Mouse (Mus musculus): ENCODE data around the gene Rab10. TPM values are rescaled to one million over a fixed set of nuclear protein-coding genes. Genes with fewer than 3 reads are reported as not detected.

Gene Rab10
- polyA plus RNA-seq, 1 experiment from 2014 or later = 120 TPM

- ATAC-seq = no peak
- H3K4me1 ChIP-seq (ENCODE audit: control insufficient read depth, insufficient read depth, low read length) = no peaks in the 10 kb centered on the region
- H3K4me2 ChIP-seq (ENCODE audit: low read length) = no peak overlapping the region
- peaks cover 7% of the 10 kb centered on the region for H3K36me3 ChIP-seq (ENCODE audit: control insufficient read depth, insufficient read depth, low read length)
- no peak overlapping the region for H3K4me3 ChIP-seq (ENCODE audit: low read depth, low read length)
- DNase-seq (ENCODE audit: low spot score) = no peak
- no peaks in the 10 kb centered on the region for H3K27me3 ChIP-seq (replicated peaks; ENCODE audit: control insufficient read depth, insufficient read depth, low read length)
- H3K9ac ChIP-seq (ENCODE audit: low read length) = no peak overlapping the region
- peaks cover 6% of the 10 kb centered on the region; the same call in 1 of the 2 replicates for H3K9me3 ChIP-seq (replicated peaks; ENCODE audit: control insufficient read depth, low read length)
- H3K27ac ChIP-seq (ENCODE audit: low read depth, low read length) = no peak overlapping the region
- 94% methylated on average over 1 of the region's 1 CpGs for WGBS
Observed at GRCm38 (mm10) chr12:3285919-3286318, 23.9 kb downstream of the Rab10 start.

DNA sequence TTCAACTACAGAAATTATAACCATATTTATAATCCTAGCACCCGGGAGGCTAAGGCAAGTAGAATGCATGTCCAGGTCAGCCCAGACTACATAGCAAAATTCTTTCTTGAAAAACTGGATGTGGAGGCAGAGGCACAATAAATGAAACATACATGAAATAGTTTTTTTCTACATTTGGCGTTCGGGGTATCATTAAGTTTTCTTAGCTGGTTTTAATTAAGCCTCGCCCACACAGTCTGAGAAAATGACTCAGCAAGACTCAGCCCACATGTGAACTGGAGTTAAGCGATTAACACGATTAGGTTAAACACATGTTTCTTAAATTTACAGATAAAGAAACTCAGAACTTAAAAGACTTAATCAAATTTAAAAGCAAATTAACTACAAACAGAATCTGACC lies 24.4 kb downstream of the Rab10 start:
- Histone ChIP-seq H3K4me1 (ENCODE audit: control insufficient read depth, insufficient read depth, low read length) (no peaks in the 10 kb centered on the region), H3K36me3 (ENCODE audit: control insufficient read depth, insufficient read depth, low read length) (0 out of 2 replicates have a peak, but pooled peaks cover 3% of the 10 kb centered on the region), H3K4me3 (ENCODE audit: low read depth, low read length) (no peak overlapping the region), H3K27ac (ENCODE audit: low read depth, low read length) (no peak overlapping the region), H3K27me3 (replicated peaks; ENCODE audit: control insufficient read depth, insufficient read depth, low read length) (no peaks in the 10 kb centered on the region), H3K9me3 (replicated peaks; ENCODE audit: control insufficient read depth, low read length) (peaks cover 4% of the 10 kb centered on the region; the same call in 1 of the 2 replicates), H3K4me2 (ENCODE audit: low read length) (no peak overlapping the region), H3K9ac (ENCODE audit: low read length) (no peak overlapping the region)
- 95% methylated on average over 6 of the region's 6 CpGs for WGBS
- DNase-seq (ENCODE audit: low spot score) (no peak), ATAC-seq (no peak)

GRCm38 (mm10) chr12:3284463-3284862 lies 25.3 kb downstream of the Rab10 start:
- no peak overlapping the region for H3K4me3 ChIP-seq (ENCODE audit: low read depth, low read length)
- no peak overlapping the region for H3K4me2 ChIP-seq (ENCODE audit: low read length)
- H3K27ac ChIP-seq (ENCODE audit: low read depth, low read length) = no peak overlapping the region
- H3K36me3 ChIP-seq (ENCODE audit: control insufficient read depth, insufficient read depth, low read length) = 0 out of 2 replicates have a peak, but pooled peaks cover 3% of the 10 kb centered on the region
- 93% methylated on average over 2 of the region's 2 CpGs for WGBS
- H3K9ac ChIP-seq (ENCODE audit: low read length) = no peak overlapping the region
- H3K4me1 ChIP-seq (ENCODE audit: control insufficient read depth, insufficient read depth, low read length) = no peaks in the 10 kb centered on the region
- ATAC-seq (no peak), DNase-seq (ENCODE audit: low spot score) (no peak)
- peaks cover 4% of the 10 kb centered on the region; the same call in 1 of the 2 replicates for H3K9me3 ChIP-seq (replicated peaks; ENCODE audit: control insufficient read depth, low read length)
- no peaks in the 10 kb centered on the region for H3K27me3 ChIP-seq (replicated peaks; ENCODE audit: control insufficient read depth, insufficient read depth, low read length)

DNA sequence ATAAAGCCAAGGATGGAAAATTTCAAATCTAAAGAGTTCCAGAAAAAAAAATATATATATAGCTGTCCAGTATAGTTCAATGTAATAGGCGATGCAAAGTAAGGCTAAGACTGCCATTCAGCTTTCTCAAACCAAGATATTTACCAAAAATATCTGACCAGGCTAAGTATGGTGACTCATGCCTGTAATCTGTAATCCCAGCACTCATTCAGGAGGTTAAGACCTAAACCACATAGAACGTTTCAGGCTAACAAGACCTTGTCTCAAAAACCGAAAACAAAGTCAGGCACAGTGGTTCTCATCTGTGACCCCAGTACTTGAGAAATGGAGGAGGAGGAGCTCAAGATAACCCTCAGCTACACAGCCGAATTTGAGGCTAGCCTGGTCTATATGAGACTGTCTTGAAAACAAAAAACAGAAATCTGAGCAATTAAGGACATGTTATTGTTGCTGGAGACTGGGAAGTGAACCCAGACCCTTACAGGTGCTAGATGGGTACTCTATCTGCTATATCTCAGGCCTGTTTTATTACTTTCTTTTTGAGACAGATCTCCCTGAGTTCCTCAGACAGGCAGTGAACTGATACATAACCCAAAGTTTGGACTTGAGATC lies 25.8 kb downstream of the Rab10 start:
- Histone ChIP-seq H3K4me2 (ENCODE audit: low read length) (no peak overlapping the region), H3K27me3 (replicated peaks; ENCODE audit: control insufficient read depth, insufficient read depth, low read length) (no peaks in the 10 kb centered on the region), H3K9me3 (replicated peaks; ENCODE audit: control insufficient read depth, low read length) (peaks cover 4% of the 10 kb centered on the region; the same call in 1 of the 2 replicates), H3K27ac (ENCODE audit: low read depth, low read length) (no peak overlapping the region), H3K36me3 (ENCODE audit: control insufficient read depth, insufficient read depth, low read length) (0 out of 2 replicates have a peak, but pooled peaks cover 3% of the 10 kb centered on the region), H3K4me1 (ENCODE audit: control insufficient read depth, insufficient read depth, low read length) (no peaks in the 10 kb centered on the region), H3K9ac (ENCODE audit: low read length) (no peak overlapping the region), H3K4me3 (ENCODE audit: low read depth, low read length) (no peak overlapping the region)
- DNase-seq (ENCODE audit: low spot score) (no peak), ATAC-seq (no peak)
- WGBS = 92% methylated on average over 4 of the region's 4 CpGs

- ATAC-seq = no peak
Observed at GRCm38 (mm10) chr12:3282954-3283353, 26.8 kb downstream of the Rab10 start.

DNA sequence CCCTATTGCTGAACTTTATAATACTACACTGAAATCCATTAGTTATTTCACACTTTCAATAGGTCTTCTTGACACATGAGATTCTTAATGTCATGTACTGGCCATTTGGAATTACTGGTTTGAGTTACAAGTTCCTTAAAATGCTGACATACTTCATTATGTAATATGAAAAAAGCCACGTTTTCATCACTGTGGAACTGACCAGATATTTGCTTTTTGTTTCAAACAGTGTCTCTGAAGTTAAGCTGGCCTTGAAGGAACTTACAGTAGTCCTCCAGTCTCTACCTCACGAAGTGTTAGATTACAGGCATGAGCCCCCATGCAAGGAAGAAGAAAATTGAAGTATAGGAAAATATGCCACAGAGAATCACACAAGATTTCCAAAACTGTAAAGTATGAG lies 27.2 kb downstream of the Rab10 start:
- ATAC-seq = no peak

More at GRCm38 (mm10) chr12:3282954-3283353, 26.8 kb downstream of the Rab10 start:
- no peaks in the 10 kb centered on the region for H3K4me1 ChIP-seq (ENCODE audit: control insufficient read depth, insufficient read depth, low read length)
- H3K36me3 ChIP-seq (ENCODE audit: control insufficient read depth, insufficient read depth, low read length) = no peaks in the 10 kb centered on the region
- H3K27ac ChIP-seq (ENCODE audit: low read depth, low read length) = no peak overlapping the region
- H3K4me3 ChIP-seq (ENCODE audit: low read depth, low read length) = no peak overlapping the region
- H3K4me2 ChIP-seq (ENCODE audit: low read length) = no peak overlapping the region
- H3K9me3 ChIP-seq (replicated peaks; ENCODE audit: control insufficient read depth, low read length) = peaks cover 2% of the 10 kb centered on the region; the same call in 1 of the 2 replicates
- H3K27me3 ChIP-seq (replicated peaks; ENCODE audit: control insufficient read depth, insufficient read depth, low read length) = no peaks in the 10 kb centered on the region
- 87% methylated on average over 1 of the region's 1 CpGs for WGBS
- no peak overlapping the region for H3K9ac ChIP-seq (ENCODE audit: low read length)
- no peak for DNase-seq (ENCODE audit: low spot score)

DNA sequence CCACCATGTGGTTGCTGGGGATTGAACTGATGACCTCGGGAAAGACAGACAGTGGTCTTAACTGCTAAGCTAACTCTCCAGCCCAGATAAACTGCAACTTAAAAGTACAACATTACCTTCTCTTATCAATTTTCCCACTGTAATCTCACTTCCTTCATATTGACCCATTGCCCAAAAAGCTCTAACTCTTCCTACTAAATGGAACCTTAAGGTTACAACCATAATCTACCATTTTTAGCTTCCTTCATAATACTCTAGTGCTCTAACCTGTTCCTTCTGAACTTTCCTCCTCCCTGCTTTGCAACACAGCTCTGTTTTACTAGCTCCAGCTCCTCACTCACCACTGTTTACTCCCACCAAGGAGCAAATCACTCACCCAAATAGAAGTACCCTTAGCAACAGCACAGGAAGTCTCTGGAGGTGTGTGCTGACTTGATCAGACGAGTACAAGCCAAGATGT lies 30.9 kb downstream of the Rab10 start:
- no peaks in the 10 kb centered on the region for H3K4me1 ChIP-seq (ENCODE audit: control insufficient read depth, insufficient read depth, low read length)
- H3K36me3 ChIP-seq (ENCODE audit: control insufficient read depth, insufficient read depth, low read length) = no peaks in the 10 kb centered on the region
- H3K27ac ChIP-seq (ENCODE audit: low read depth, low read length) = no peak overlapping the region
- DNase-seq (ENCODE audit: low spot score) (no peak), ATAC-seq (no peak)
- 97% methylated on average over 2 of the region's 2 CpGs for WGBS
- H3K9me3 ChIP-seq (replicated peaks; ENCODE audit: control insufficient read depth, low read length) = no peaks in the 10 kb centered on the region; the same call in 1 of the 2 replicates
- no peak overlapping the region for H3K4me3 ChIP-seq (ENCODE audit: low read depth, low read length)
- H3K9ac ChIP-seq (ENCODE audit: low read length) = no peak overlapping the region
- H3K4me2 ChIP-seq (ENCODE audit: low read length) = no peak overlapping the region
- no peaks in the 10 kb centered on the region for H3K27me3 ChIP-seq (replicated peaks; ENCODE audit: control insufficient read depth, insufficient read depth, low read length)

More for the DNA sequence above, 27.2 kb downstream of the Rab10 start:
- WGBS = 94% methylated on average over 2 of the region's 2 CpGs
- no peaks in the 10 kb centered on the region for H3K4me1 ChIP-seq (ENCODE audit: control insufficient read depth, insufficient read depth, low read length)
- no peaks in the 10 kb centered on the region for H3K36me3 ChIP-seq (ENCODE audit: control insufficient read depth, insufficient read depth, low read length)
- no peak overlapping the region for H3K4me3 ChIP-seq (ENCODE audit: low read depth, low read length)
- H3K9ac ChIP-seq (ENCODE audit: low read length) = no peak overlapping the region
- DNase-seq (ENCODE audit: low spot score) = no peak
- no peak overlapping the region for H3K4me2 ChIP-seq (ENCODE audit: low read length)
- no peaks in the 10 kb centered on the region for H3K27me3 ChIP-seq (replicated peaks; ENCODE audit: control insufficient read depth, insufficient read depth, low read length)
- no peaks in the 10 kb centered on the region; the same call in 1 of the 2 replicates for H3K9me3 ChIP-seq (replicated peaks; ENCODE audit: control insufficient read depth, low read length)
- no peak overlapping the region for H3K27ac ChIP-seq (ENCODE audit: low read depth, low read length)

DNA sequence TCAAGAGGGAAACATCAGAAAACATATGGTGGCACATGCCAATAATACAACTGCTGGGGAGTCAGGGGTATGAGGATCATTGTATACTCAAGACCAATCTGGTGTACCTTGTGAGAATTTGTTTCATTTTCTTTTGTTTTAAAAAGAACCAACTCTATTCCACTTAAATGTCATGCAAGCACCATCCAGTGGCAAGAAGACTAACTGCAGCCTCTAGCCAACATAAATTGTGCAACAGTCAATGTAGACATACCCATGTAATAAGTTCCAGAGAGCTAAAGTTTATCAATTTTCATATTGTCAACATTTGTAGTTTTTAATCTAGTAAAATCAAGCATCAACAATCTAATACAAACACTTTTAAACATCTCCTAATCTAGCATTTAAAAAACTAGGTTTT lies 39.0 kb downstream of the Rab10 start:
- H3K27me3 ChIP-seq (replicated peaks; ENCODE audit: control insufficient read depth, insufficient read depth, low read length) = no peaks in the 10 kb centered on the region
- ATAC-seq (no peak), DNase-seq (ENCODE audit: low spot score) (no peak)
- no peak overlapping the region for H3K4me2 ChIP-seq (ENCODE audit: low read length)
- H3K4me1 ChIP-seq (ENCODE audit: control insufficient read depth, insufficient read depth, low read length) = no peaks in the 10 kb centered on the region
- H3K9me3 ChIP-seq (replicated peaks; ENCODE audit: control insufficient read depth, low read length) = peaks cover 8% of the 10 kb centered on the region; the same call in 1 of the 2 replicates
- H3K9ac ChIP-seq (ENCODE audit: low read length) = no peak overlapping the region
- H3K27ac ChIP-seq (ENCODE audit: low read depth, low read length) = no peak overlapping the region
- no peak overlapping the region for H3K4me3 ChIP-seq (ENCODE audit: low read depth, low read length)
- no peaks in the 10 kb centered on the region for H3K36me3 ChIP-seq (ENCODE audit: control insufficient read depth, insufficient read depth, low read length)

DNA sequence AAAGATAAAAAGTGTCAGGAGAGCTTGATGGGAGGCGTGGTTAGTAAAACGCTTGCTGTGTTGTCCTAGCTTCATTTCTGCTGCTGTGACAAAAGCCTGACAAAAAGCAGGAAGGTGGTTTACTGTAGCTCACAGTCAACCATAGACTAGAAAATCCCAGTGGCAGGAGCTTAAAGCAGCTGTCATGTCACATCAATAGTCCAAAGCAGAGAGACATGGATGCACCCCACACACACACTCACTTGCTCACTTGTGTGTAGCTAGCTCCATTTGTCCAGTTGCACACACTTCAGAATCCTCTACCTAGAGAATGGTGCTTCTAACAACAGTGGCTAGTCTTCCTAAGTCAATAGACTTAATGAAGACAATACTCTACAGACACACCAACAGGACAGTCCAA lies 42.4 kb downstream of the Rab10 start:
- 0 out of 2 replicates have a peak, but pooled peaks cover 6% of the 10 kb centered on the region for H3K36me3 ChIP-seq (ENCODE audit: control insufficient read depth, insufficient read depth, low read length)
- H3K9me3 ChIP-seq (replicated peaks; ENCODE audit: control insufficient read depth, low read length) = 0 out of 2 replicates have a peak, but pooled peaks cover 5% of the 10 kb centered on the region
- 98% methylated on average over 2 of the region's 2 CpGs for WGBS
- no peak overlapping the region for H3K27ac ChIP-seq (ENCODE audit: low read depth, low read length)
- no peak for DNase-seq (ENCODE audit: low spot score)
- no peaks in the 10 kb centered on the region for H3K4me1 ChIP-seq (ENCODE audit: control insufficient read depth, insufficient read depth, low read length)
- H3K9ac ChIP-seq (ENCODE audit: low read length) = no peak overlapping the region
- H3K27me3 ChIP-seq (replicated peaks; ENCODE audit: control insufficient read depth, insufficient read depth, low read length) = no peaks in the 10 kb centered on the region
- ATAC-seq = no peak
- no peak overlapping the region for H3K4me3 ChIP-seq (ENCODE audit: low read depth, low read length)
- H3K4me2 ChIP-seq (ENCODE audit: low read length) = no peak overlapping the region

All from forebrain, embryonic 14.5 days (tissue).